Mouse (Mus musculus) c-Kit-positive CD71-positive TER-119-negative erythroid progenitor cells, embryonic 14.5 days (primary cell): ENCODE data around the gene Zfp13.
A peak's percentile ranks its signal among the peaks of the same experiment; 100 is the strongest.
"Not testable (repeated sequence)": the region's sequence is repeated elsewhere in the genome, so short reads cannot be mapped to it uniquely, and the experiment has no call there.

Source experiments
- DNase-seq: peaks from one replicate; pipeline ENCODE4 v3.0.0-alpha.2; 2013; ENCODE audit warnings: low read depth

Gene Zfp13

DNA sequence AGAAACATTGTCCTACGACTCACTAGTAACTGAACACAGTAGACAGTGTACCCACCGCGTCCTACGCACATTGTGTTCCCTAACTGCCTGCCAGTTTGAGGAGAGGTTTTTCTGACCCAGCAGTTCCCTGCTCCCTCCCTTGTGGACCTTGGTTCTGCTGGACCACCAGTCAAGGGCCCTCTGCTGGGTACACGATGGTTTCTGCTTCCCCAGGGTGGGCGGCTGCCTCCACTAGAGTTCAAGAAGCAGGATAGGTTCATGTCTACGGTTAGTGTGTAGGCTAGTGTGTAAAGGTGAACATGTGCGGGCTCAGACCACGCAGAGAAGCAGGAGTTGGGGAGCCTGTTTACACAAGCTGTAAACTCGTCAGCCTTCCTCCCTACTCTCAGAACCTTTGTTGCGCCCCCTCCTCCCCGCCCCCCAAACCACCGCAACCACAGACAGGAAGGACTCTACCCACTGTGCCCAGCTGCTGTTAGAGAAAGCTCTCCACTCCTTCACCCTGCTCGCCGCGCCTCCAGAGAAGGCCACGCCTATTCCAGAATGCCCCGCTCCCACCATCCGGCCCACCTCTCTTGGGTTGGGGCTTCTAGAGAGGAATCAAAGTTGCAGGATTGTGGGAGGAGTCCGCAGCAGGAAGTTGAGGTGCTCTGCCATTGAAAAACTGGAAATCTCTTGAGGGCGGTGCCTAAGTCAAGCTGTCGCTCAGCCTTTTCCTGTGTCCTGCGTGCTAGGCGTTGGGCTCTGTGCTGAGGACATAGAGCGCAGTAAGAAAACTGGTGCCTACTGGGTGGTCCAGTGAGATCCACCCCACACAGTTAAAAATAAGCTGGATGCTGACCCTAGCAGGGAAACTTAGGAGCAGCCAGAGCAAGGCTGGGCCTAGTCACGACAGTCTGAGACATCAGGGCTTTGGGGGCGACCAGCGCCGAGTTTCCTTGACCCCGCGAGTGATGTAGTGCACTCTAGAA lies at the start of gene Zfp13:
Zfp13 (minus strand) TSS at position 906 of the 971 bp plus-strand sequence.
- DNase-seq: peak; percentile 73

DNA sequence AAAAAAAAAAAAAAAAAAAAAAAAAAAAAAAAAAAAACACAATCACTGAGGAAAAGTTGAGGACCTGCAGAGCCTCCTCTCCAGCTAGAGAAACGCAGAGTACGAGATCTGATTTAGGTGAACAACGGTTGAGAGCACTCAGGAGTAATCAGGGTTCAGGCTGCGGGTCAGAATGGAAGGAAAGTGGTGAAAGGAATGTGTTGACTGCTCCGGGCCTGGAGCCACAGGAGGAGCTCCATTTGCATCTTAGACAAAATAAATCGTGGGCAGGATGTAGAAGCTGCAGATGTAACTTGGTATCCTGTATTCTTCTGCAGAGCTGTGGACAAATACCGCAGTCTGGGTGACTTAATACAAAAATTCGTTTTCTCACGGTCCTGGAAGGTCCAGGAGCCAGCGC lies 46.6 kb upstream of the Zfp13 start:
- DNase-seq: no peak

DNA sequence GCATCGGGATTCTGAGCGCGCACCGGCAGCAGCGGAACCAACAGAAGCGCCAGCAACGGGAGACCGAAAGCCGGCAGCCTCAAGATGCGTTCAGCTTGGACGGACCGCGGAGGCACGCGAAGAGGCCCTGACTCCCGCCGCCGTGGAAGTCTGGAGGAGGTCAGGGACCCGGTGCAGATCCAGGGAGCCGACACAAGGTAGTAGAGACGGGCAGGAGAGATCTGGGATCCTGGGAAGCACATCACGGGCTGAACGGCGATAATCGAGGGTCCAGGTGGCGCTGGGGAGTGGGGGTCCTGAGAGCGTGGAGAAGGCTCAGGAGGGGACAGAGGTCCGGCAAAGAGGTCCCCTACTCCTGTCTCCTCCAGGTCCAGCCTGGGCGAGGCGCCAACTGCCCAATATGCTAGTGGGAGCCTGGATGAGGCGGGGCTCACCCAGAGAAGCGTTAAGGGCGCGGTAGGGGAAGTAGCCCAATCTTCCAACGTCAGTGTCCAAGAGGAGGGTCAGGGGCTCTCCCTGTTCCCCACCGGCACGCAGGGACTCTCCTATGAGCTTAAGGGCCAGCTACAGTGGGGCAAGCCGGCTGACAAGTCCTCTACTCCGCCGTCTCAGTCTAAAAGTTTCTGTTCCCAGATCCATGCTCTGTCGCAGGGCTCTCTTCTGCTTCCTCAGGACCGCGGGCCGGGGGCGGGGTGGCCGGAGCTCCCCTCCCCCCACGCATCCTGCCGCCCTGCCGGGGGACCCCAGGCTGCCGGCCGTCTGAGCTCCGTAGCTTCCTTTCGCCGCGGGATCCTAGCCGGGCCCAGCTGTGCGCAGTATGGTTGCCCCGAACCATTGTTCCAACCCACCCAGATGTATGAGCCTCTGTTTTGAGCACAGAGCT lies 45.6 kb upstream of the Zfp13 start, which contains the start of gene Mmp25:
Mmp25 (minus strand) TSS at position 665 of the 883 bp plus-strand sequence.
- DNase-seq: no peak

DNA sequence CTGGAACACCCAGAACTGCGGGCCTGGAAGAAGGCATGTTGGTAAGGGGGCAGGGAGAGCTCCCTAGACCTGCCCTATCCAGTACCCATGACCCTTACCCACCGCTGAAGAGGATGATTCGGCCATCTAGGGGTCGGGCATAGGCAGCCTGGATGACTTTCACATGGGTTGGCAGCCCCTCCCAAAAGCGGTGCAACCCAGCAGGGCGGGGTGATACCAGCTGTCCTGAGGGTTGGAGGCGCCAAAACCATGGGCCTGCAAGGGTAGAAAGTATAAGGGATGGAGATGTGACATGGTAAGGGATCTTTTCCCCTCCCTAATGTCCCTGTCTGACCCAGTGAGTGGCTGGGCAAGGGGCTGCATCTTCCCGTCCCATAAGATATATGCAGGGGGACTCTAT lies 32.0 kb upstream of the Zfp13 start:
- DNase-seq: no peak

DNA sequence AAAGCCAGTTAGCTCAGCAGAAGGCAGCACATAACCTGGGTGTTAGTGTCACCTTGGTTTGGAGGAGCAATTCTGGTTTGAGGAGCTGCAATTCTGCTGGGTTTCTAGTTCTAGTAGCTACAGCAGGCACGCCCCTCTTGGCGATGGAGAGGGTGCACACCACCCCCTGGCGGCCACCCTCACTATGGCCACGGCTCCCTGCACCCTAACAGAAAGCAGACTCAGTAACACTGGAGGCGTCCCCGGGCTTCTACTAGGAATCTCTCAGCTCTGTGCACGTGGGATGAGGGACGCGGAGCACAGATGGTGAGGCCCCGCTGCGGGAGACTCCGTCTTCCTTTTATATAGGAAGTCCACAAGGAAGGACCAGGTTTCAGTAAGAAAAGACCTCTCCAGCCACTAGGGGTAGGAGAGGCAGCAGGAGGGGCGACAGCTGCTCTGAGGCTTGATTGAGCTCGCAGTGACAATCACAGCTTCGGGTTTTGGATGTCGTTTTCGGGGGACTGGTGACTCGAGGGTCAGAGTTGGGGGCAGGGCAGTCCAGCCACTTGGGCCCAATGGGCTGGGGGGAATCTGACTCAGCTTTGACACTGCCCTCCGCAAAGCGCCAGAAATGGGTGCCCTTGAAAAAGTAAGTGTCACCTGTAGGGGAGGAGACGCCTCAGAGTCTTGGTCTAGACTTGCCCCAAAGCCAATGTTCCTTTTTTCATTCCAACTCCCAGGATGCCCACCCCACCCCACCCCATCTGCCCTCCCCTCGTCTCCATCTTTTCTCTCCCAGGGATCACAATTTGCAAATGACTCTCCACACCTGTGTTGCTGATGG lies 31.1 kb upstream of the Zfp13 start:
- DNase-seq: peak; percentile 17

DNA sequence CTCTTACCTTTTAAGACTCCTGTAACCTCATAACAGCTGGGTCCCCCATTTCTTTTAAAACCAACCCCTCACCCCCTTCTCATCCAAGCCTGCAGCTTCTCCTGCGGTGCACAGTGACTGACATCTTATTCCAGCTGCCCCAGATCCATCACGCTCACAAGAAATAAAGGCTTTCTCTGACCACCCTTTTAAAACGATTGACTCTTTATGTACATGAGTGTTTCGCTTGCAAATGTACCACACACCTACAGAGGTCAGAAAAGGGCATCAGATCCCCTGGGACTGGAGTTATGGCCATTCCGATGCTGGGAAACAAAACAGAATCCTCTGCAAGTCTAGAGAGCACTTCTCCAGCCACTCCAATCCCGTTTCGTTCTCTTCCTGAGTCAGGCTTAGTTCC lies 28.5 kb upstream of the Zfp13 start:
- DNase-seq: no peak

DNA sequence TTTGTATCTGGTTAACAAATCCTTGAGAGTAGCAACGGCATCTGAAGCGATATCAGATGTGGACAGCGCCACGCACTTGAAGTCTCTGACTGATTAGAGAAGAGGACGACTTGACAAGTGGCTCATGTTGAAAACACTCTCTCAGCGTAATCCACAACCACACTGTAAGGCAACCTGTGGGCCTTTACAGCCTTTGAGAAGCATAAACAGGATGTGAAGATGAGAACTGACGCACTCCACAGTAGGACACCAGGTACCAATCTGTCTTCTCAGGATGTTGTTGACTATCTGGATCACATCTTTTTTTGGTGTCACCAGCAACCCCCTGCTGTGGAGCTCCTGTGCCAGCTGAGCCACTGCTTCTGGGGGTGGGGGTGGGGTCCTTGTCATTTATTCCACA lies 21.1 kb upstream of the Zfp13 start:
- DNase-seq: no peak

DNA sequence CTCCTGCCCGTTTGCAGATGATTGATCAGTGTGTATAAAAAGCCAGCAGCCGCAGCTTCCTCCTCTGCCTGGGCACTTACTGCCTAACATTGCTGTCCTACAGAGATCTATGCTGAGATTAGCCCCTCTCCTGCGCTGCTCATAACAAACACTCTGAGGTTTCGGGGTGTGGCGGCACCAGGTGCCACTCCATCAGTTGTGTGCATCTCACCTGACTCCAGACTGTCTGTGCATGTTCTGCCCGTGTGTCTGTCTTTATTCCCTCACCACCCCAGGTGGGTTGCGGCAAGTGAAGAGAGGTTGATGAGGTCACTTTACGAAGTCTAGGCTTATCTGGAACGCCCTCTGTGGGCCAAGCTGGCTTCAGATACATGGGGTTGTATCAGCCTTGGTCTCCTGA lies 17.8 kb upstream of the Zfp13 start:
- no peak for DNase-seq

DNA sequence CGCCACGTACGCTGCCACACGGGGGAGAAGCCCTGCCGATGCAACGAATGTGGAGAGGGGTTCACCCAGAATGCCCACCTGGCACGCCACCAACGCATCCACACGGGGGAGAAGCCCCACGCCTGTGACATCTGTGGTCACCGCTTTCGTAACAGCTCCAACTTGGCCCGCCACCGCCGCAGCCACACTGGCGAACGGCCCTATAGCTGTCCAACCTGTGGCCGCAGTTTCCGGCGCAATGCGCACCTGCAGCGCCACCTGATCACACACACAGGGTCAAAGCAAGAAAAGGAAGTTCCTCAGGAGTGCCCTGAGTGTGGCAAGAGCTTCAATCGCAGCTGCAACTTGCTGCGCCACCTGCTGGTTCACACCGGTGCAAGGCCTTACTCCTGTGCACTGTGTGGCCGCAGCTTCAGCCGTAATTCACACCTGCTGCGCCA lies 11.1 kb upstream of the Zfp13 start:
- DNase-seq: no peak

DNA sequence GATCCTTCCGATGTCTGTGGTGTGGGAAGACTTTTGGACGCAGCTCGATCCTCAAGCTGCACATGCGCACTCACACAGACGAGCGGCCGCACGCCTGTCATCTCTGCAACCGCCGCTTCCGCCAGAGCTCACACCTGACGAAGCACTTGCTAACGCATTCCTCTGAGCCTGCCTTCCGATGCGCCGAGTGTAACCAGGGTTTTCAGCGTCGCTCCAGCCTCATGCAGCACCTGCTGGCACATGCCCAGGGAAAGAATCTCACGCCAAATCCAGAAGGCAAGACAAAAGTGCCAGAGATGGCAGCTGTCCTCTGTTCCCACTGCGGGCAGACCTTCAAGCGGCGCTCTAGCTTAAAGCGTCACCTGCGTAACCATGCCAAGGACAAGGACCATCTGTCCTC lies 10.3 kb upstream of the Zfp13 start:
- DNase-seq: no peak

DNA sequence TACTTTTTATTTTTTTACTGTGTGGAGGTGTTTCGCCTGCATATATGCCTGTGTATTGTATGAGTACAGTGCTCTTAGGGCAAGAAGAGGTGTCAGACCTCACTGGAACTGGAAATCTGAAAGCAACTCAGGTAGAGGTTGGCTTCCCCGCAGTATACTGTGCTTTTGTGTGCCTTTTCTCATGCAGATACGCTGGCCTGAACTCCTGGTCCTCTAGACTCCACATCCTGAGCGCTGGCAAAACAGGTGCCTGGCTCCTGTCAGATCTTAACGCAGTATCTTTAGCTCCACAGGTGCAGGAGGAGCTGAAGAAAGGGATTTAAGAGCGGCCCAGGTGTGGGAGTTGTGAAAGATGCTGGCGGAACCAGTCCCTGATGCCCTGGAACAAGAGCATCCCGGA lies 5.9 kb upstream of the Zfp13 start:
- DNase-seq: no peak

DNA sequence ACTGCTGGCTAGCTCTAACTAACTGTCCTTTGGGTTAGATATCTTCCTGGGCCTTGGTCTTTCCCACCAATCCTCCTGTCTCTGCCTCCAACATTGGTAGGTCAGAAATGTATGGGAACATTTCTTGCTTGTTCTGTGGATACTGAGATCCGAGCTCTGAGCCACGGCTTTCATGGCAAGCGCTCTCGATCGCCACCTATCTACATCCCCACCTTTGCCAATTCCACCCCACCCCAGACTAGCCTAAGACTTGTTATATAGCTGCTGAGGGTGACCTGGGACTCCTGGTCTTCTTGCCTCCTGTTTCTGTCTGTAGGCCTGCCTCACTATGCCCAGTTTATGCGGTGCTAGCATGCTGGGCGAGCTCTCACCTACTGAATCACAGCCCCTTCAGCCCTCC lies 5.1 kb upstream of the Zfp13 start:
- DNase-seq: no peak

DNA sequence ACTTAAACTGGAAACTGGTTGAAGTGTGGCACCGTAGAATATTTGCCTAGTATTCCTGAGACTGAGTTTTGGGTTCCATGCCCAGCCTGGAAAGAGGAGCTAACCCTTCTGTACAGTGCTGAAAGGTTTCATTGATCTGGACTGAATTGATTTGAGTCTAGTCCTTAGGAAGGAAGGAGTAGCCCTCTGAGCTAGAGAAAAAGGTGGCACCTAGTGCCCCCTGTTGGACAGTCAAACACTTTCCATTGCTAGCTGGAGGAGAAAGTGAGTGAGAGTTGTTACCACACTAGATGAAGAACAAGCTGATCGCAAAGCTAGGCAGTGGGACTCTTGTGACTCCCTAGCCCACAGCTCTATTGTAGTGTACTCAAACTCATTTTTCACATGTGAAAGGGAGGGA lies 4.3 kb upstream of the Zfp13 start:
- peak; percentile 30 for DNase-seq

DNA sequence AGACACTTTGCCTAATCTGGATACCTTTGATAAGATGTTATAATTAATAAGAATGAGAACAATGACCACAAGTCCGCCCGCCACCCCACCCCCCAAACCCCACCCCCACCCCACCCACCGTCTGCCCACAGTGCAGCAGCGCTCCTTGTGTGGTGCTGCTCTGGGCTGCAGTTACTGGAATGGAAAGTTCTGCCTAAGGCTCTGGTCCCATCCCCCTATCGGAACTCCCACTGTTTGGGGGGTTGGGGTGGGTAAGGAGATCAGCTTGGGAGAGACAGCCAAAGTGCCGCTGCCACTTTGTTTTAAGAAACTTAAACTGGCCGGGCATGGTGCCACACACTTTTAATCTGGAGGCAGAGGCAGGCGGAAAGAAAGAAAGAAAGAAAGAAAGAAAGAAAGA lies 3.8 kb upstream of the Zfp13 start:
- no peak for DNase-seq

DNA sequence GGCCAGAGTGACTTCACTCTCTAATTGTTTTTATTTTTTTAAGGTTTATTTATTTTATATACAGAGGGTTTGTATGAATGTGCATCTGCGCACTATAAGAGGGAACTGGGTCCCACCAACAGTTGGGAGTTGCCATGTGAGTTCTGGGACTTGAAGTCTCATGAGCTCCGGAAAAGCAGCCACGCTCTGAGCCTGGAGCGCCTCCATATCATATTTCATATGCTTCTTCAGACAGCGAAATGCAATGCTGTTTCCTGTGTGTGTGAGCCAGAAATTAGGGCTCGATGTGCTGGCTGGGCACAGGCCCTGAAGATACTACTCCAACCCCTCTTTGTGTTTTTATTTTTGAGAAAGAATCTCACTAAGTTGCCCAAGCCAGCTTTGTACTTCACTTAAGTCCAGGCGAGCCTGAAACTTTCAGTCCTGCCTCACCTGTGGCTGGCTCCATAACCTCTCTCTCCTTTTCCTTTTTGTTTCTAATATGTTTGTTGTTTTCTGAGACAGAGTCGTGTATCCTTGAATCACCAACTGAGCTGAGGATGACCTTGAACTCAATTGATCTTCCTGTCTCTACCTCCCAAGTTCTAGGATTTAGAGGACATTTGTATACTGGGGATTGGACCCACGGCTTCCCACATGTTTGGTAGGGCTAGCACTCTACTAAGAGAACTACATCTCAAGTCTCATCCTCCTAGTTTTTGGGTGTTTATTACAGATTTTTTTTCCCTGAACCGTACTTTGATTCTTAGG lies 2.7 kb upstream of the Zfp13 start:
- DNase-seq: no peak

DNA sequence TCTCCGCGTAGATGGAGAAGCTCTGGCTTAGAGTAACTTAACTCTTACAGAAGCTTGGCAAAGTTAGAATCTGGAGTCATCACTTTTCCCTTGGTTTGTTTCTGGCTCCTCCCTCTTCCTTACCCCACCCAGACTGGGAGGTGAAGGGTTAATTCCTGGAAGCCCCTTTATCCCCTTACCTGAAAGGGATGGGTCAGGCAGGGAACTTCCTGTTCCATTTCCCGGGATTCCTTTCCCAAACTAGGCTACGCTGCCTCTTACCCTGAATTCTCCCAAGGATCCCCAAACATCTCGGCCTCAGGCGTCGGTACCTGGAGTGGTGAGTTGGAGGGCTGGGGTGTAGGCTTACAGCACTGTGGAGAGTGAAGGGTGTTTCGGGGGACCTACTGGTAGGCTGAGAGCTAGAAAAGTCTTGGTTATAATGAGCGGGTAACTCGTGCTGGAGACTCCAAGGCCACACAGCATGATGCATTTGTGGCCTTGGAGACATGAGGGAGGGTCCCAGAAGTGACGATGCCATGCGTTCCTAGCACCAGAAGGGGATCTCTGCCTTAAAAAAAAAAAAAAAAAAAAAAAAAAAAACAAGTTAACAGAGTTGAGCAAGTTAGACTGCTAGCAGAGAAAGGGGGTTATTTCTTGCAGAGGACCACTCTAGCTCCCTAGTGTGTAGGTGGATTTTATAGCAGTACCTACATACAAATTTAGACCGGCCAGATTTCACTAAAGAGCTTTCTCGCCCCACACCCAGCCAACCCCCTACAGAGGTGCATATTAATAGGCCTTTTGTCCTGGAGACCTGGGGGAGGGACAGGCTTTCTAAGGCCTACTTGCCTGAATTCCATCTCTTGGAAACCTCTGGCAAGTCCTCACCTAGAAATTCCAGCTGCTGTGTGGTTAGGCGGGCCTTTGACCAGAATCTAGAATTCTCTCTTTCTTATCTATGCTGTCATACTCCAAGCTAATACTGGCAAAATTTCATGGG lies 1.6 kb upstream of the Zfp13 start, which contains the start of gene Zscan10:
Zscan10 (plus strand) TSS at position 216 of the 982 bp plus-strand sequence.
- no peak for DNase-seq

DNA sequence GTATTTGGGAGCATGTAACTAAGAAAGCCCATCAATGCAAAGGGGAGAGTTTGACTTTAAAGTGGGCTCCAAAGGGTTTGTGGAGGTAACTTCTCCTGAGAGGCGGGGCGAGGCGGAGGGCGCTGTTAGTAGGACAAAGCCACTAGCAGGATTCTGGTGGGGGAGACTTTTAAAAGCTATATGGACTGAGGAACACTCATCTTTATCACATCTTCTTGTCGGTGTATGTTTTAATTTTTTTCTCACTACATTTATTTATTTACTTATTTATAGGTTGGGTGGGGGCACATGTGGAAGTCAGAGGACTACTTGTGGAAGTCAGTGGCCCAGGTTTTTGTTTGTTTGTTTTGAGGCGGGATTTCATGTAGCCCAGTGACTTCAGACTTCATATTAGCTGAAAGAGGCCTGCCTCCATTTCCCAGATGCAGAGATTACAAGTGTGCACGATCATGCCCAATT lies 347 bp upstream of the Zfp13 start:
- peak; percentile 32 for DNase-seq

DNA sequence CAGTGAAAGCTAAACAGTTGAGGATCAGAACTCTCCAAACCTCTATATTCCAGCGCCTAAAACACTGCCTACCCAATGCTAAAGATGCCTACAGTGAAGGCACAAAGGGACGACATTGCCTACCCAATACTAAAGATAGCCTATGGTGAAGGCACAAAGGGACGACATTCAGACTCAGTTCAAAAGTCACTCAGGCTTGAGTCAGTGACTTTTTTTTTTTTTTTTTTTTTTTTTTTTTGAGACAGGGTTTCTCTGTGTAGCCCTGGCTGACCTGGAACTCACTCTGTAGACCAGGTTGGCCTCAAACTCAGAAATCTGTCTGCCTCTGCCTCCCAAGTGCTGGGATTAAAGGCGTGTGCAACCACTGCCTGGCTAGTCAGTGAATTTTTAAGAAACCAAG lies 4.1 kb downstream of the Zfp13 start:
- DNase-seq: not testable (repeated sequence)

DNA sequence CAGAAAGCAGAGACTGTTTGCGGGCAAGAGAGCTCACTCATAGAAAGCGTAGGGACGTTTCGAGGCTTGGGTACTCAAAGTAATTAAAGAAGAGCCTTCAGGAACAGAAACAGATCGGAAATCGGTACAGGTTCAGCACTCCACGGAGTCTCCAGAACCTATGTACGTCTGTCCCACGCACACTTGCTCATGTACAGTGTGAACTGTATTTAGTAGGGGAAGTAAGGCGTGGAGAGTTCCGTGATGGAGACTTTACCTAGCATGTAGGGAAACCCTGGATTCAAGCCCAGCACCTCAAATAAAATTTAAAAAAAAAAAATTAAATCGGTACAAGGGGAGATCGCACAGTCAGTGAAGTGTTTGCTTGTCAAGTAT lies 6.4 kb downstream of the Zfp13 start:
- no peak for DNase-seq
